Mouse (Mus musculus) heart, adult 9 months (tissue): ENCODE data around the gene Tex13c1.

Experiments
- DNase-seq, 2 experiments: peaks; one replicate each; pipeline ENCODE4 v3.0.0; 2022; ENCODE audit warnings: low spot score in 2 of 2

Gene Tex13c1

GRCm38 (mm10) chrX:43590860-43591259 lies at the start of gene Tex13c1:
TSS of gene Tex13c1 (plus strand) at chrX:43591160.
- no peak for DNase-seq
